Mouse (Mus musculus) liver, embryonic 14.5 days (tissue): ENCODE measurements around the gene Slc47a2.

Experiments used
- CTCF ChIP-seq: IDR thresholded peaks from 2 replicates; pipeline ENCODE4 v1.5.1; 2016; ENCODE audit warnings: antibody characterized with exemption, low read depth, control low read depth
- EP300 ChIP-seq: IDR thresholded peaks from 2 replicates; pipeline ENCODE4 v1.6.1; 2016; ENCODE audit warnings: antibody characterized with exemption, low read depth

GRCm38 (mm10) chr11:61278445-61279077 lies 64.1 kb downstream of the Slc47a2 start:
- no peak for TF ChIP-seq CTCF
- no peak for TF ChIP-seq EP300
